In genomic region chr6:14431751-14432150, GRCm38 (mm10) we compare ENCODE assay signal across 19 mouse cellular contexts.
DNase-seq lines count a peak whose midpoint lies in the region; ATAC-seq and TF ChIP-seq lines count a peak whose summit lies in the region.
"Had no signal": no experiment of that assay in that cellular context is flagged by ENCODE, and none has a peak within 500 bp of the region (broad histone marks: within the 10 kb centered on the region; RNA-seq: fewer than 3 reads in every experiment).

No protein-coding gene starts in this region.

- DNase-seq in urinary bladder, postnatal 10 days (ENCODE audit: low spot score) = no peak
- DNase-seq: adrenal gland, adult 2 months; adrenal gland, adult 8-10 months; adrenal gland, postnatal 10 days; adrenal gland, postnatal 14 days; adrenal gland, postnatal 25 days; adrenal gland, postnatal 36 days; B cell, adult 2 months; cerebellum, adult 11 months; cerebellum, adult 11-12 months; cerebellum, adult 18-20 months had no signal

- no peaks in the 10 kb centered on the region for H3K36me3 ChIP-seq in intestine, embryonic 15.5 days
- H3K36me3 ChIP-seq in intestine, postnatal 0 days (ENCODE audit: control insufficient read depth, insufficient read depth) = no peaks in the 10 kb centered on the region
- no peaks in the 10 kb centered on the region for H3K36me3 ChIP-seq in intestine, embryonic 16.5 days (ENCODE audit: control insufficient read depth, insufficient read depth, low read length)
- H3K36me3 ChIP-seq: G1E had no signal

- H3K9ac ChIP-seq in intestine, embryonic 15.5 days = no peak overlapping the region
- no peak overlapping the region for H3K9ac ChIP-seq in intestine, postnatal 0 days (ENCODE audit: low read depth, low read length)
- no peak overlapping the region for H3K9ac ChIP-seq in intestine, embryonic 16.5 days (ENCODE audit: low read depth, low read length)

- no peak overlapping the region for H3K4me2 ChIP-seq in intestine, embryonic 15.5 days (replicated peaks)
- no peak overlapping the region for H3K4me2 ChIP-seq in intestine, postnatal 0 days (replicated peaks; ENCODE audit: low read depth)
- H3K4me2 ChIP-seq in intestine, embryonic 16.5 days (ENCODE audit: low read depth, low read length) = no peak overlapping the region

- WGBS in intestine, embryonic 15.5 days = 76% methylated on average over 1 of the region's 1 CpGs
- WGBS in intestine, postnatal 0 days = 44% methylated on average over 1 of the region's 1 CpGs
- 59% methylated on average over 1 of the region's 1 CpGs for WGBS in intestine, embryonic 16.5 days

- no peaks in the 10 kb centered on the region for H3K9me3 ChIP-seq in intestine, embryonic 15.5 days
- no peaks in the 10 kb centered on the region for H3K9me3 ChIP-seq in intestine, postnatal 0 days (ENCODE audit: control insufficient read depth)
- H3K9me3 ChIP-seq in intestine, embryonic 16.5 days (ENCODE audit: control insufficient read depth, low read length) = no peaks in the 10 kb centered on the region
- H3K9me3 ChIP-seq: G1E had no signal

- no peak overlapping the region for H3K27ac ChIP-seq in intestine, embryonic 15.5 days
- H3K27ac ChIP-seq in intestine, postnatal 0 days (ENCODE audit: low read depth, low read length) = no peak overlapping the region
- H3K27ac ChIP-seq in intestine, embryonic 16.5 days (ENCODE audit: low read length) = no peak overlapping the region

- H3K4me1 ChIP-seq in intestine, embryonic 15.5 days (replicated peaks) = no peaks in the 10 kb centered on the region
- no peaks in the 10 kb centered on the region for H3K4me1 ChIP-seq in intestine, postnatal 0 days (replicated peaks; ENCODE audit: control insufficient read depth, insufficient read depth, low read length)
- H3K4me1 ChIP-seq in intestine, embryonic 16.5 days (ENCODE audit: control insufficient read depth, insufficient read depth, low read length) = no peaks in the 10 kb centered on the region

- TF ChIP-seq CTCF in intestine, postnatal 0 days (IDR thresholded peaks at IDR 0.05; ENCODE audit: low read depth) = no peak

- peak; percentile 70; the same call in 1 of the 2 replicates for ATAC-seq in intestine, embryonic 15.5 days
- no peak for ATAC-seq in intestine, postnatal 0 days
- ATAC-seq in intestine, embryonic 16.5 days = peak; percentile 71
- ATAC-seq: activated CD4-positive, CD25-positive, alpha-beta regulatory T cell, adult 4 months; CD4-positive, CD25-positive, alpha-beta regulatory T cell, adult 4 months; Patski had no signal

- H3K27me3 ChIP-seq in intestine, embryonic 15.5 days (replicated peaks) = no peaks in the 10 kb centered on the region
- no peaks in the 10 kb centered on the region for H3K27me3 ChIP-seq in intestine, postnatal 0 days (replicated peaks; ENCODE audit: control insufficient read depth, insufficient read depth, low read length)
- no peaks in the 10 kb centered on the region for H3K27me3 ChIP-seq in intestine, embryonic 16.5 days (replicated peaks; ENCODE audit: control insufficient read depth, insufficient read depth, low read length)
- H3K27me3 ChIP-seq: CH12.LX, Patski had no signal

- no peak overlapping the region for H3K4me3 ChIP-seq in intestine, embryonic 15.5 days (replicated peaks)
- H3K4me3 ChIP-seq in intestine, postnatal 0 days (ENCODE audit: low read depth, low read length) = no peak overlapping the region
- no peak overlapping the region for H3K4me3 ChIP-seq in intestine, embryonic 16.5 days (ENCODE audit: low read length)
